Mouse (Mus musculus): ENCODE data around the gene Hist2h4.

- TF ChIP-seq POLR2A (IDR thresholded peaks at IDR 0.05; ENCODE audit: insufficient read depth, low read depth, low read length) (no peak), CTCF (IDR thresholded peaks at IDR 0.05; ENCODE audit: insufficient read depth, low read depth, low read length) (no peak)
Measured at GRCm38 (mm10) chr3:96302076-96302475, 39.0 kb upstream of the Hist2h4 start.

All from olfactory bulb, adult 2 months (tissue).